Mouse (Mus musculus) bone marrow, adult 2 months (tissue): ENCODE measurements around the gene Pla2g5.

Experiments used
- CTCF ChIP-seq: fragments of 200-500 bp; IDR thresholded peaks from 2 replicates; pipeline ENCODE4 v1.5.1; 2011; ENCODE audit warnings: low read length, control low read depth; ENCODE audit not compliant: control insufficient read depth, insufficient read depth
- POLR2A ChIP-seq: fragments of 200-500 bp; IDR thresholded peaks from 2 replicates; pipeline ENCODE4 v1.6.1; 2011; ENCODE audit warnings: low read depth, mild to moderate bottlenecking, control low read depth, low read length, borderline replicate concordance; ENCODE audit not compliant: control insufficient read depth

GRCm38 (mm10) chr4:138857576-138857975 is 5.7 kb downstream of the Pla2g5 start:
- TF ChIP-seq CTCF = no peak
- TF ChIP-seq POLR2A = no peak
